Mouse (Mus musculus): ENCODE measurements around the gene Cryba4.
A peak's percentile ranks its signal among the peaks of the same experiment; 100 is the strongest.

The Cryba4 gene

DNA sequence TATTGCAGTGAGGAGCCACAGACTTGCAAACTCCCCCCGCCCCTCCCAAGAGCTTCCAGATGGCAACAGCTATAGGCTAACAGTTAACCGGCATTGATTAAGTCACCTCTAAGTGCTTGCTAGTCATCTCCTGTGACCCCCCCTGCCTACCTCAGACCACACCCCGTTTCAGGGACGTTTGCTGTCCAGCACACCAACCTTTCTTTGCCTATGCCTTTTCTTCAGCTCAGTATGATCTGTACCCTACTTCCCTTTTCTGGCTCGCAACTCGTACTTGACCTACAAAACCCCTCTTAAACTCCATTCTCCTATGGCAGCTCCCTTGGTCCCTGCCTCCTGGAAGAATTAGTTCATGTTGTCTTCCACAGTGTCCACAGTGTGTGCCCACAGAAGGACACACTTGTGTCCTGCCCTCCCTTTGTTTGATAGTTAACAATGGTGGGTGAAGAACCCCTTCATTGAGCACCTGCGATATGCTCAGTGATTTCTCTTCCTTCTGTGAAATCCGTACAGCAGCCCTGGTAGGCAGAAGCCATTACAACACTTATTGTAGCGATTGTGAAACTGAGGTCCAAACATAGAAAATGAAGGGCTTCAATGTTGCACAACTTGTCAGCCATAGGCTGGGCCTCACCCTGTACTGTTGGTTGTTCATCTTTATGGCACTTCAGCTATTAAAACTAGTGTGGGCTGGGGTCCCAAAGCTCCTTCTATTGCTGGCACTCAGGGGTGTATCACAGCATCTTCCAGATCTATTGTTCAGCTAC, 13.9 kb upstream of the Cryba4 start:
- DNase-seq (ENCODE audit: low spot score), result peak; percentile 65

DNA sequence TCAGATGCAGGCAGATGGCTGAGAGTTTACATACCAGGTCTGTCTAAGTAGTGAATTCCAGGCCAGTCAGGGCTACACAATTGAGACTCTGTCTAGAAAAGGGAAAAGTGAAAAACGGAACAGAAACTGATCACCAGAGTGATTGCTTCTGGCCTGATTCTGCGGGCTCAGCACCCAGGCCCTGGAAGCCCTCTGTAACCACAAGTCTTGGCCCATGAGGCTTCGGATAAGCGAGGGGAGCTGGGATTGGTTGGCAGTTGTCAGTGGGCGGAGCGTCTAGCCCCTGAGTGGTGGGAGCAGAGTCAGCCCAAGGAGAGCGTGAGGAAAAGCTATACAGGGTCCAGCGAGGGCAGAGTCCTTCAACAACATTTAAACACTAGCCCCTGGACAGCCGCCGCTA, 13.2 kb upstream of the Cryba4 start:
- DNase-seq (ENCODE audit: low spot score), result no peak

DNA sequence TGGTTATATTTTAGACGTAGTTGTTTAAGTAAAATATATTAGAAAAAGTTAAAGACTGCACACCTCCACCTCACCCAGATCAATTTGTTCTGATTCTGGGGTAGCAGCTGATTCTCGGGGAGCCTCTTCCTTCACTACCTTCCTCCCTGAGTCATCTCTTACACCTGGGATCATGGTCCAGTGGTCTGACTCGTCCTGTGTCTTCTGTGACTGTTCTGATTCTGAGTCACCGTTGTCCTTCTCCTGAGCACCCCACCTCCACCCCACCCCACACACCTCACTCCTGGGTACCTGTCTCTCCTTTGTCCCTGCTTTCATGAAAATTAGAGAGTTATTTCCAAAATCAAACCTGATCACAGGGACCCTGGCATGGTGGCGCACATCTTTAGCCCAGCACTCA, 12.8 kb upstream of the Cryba4 start:
- no peak for DNase-seq (ENCODE audit: low spot score)

DNA sequence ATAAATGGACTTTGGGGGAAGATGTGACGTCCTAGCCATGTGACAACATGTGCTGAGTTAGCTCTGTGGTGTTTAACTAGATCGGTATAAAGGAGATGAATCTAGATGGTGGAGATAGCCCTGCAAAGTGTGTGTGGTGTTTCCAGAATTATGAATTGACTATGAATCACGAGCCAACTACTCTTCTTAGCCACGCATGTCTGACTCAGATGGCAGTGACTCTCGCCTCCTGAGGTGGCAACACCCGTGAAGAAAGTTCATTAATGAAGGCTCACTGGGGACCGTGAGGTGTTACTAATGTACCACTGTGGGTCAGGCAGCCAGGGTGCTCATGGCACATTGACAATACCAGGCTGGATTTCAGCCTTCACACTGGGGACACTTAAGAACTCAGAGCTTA, 11.8 kb upstream of the Cryba4 start:
- DNase-seq (ENCODE audit: low spot score), result no peak

DNA sequence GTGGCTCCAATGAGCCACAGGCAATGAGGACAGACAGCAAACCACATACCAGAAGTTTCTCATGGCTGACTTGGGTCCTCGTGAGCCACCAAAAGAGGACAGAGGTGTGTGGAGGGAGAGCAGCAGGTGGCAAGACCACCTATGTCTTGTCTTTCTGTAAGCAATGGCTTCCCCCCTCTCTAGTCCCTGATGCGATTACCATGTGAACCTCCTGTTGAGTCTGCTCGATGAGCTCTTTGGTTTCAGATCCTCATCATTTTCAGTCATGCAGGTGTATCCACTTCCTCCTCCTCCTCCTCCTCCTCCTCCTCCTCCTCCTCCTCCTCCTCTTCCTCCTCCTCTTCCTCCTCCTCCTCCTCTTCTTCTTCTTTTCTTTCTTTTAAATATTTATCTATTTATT, 8.5 kb upstream of the Cryba4 start:
- no peak for DNase-seq (ENCODE audit: low spot score)

DNA sequence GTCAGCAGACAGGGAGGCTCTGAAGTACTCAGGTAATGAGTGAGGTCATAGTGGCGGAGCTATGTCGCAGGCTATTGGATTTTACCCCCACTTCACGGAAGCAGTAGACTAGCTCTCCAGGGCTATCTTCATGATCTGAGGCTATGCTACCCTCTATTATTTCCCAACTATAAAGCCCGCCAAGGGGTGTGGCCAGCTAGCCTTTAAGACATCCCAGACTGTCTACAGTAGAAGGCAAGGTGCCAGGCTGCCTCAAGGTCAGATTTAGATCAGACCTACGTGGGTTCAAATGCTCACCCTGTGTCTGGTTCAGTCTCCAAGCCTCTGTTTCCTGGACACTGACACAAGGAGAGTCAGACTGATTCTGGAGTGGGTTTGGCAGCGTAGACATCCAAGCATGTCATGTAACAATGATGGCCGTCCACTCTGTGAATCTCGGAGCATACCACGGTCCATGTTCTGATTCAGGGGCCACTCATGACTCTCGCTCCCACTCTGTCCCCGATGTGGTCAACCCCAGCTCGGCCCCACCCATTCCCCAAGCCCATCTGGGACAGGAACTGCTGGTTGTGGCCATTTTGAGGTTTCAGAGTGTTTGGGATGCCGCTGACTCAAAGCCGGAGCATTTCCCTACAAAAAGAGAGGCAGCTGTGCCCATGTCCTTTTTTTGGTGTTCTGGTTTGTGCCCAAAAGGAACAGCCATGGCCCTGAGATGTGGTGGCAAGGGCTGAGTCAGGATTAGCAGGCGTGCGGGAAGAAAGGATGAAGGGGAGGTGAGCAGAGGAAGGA, 7.7 kb upstream of the Cryba4 start:
- DNase-seq (ENCODE audit: low spot score), result no peak

DNA sequence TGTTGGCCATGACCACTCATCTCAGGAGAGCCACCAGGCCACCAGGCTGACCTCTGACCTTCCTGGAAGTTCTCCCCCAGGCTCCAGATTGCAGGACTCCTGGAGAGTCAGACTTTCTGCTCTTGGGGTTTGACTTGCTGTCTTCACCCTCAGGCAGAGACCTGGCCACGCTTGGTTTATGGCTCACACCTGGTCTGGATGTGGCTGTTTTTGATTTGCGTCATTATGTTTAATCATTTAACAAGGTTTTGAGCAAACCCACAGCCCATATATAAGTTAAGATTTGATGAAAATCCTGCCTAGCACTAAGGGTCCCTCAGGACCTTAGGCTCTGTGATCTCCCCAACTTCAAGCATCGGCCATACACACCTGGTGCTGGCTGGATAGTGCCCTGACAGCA, 5.6 kb upstream of the Cryba4 start:
- DNase-seq (ENCODE audit: low spot score), result no peak

DNA sequence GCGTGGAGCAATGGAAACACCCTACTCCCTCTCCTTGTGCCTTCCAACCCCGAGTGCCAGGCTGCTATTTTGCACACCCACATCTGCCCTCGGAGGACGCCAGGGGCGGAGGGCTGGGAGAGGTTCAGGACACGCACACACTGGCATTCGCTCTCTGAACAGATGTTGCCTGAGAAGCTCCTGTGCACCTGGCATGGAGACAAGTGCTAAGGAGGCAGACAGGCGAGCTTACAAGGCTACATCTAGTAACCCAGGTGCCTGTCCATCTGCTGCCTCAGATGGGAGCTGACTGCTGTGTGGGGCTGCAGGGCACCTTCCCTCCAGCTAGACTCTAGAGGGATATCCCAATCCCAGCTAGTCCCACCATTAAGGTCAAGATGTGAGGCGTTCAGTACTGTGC, 4.1 kb upstream of the Cryba4 start:
- no peak for DNase-seq (ENCODE audit: low spot score)

DNA sequence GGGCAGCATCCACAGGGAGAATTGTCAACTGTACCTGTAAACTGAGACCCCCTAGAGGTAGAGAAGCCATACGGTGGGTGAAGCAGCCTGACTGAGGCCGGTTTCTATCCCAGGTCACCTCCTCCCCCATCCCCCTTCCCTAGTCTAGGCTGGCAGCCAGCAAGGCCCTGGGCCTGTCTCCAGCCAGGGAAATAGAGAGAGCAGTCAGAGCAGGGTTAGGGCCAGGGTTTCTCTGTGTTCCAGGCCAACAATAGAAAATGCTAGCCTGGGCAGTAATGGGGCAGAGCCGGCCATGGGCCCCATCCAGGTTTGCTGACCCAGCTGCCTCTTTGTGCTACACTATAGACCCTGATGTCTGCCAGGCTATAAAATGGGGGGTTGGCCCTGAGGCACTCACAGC, 3.1 kb upstream of the Cryba4 start, which contains the start of gene Crybb1:
TSS of gene Crybb1 (plus strand) at position 390 of the 400 bp plus-strand sequence.
- no peak for DNase-seq (ENCODE audit: low spot score)

DNA sequence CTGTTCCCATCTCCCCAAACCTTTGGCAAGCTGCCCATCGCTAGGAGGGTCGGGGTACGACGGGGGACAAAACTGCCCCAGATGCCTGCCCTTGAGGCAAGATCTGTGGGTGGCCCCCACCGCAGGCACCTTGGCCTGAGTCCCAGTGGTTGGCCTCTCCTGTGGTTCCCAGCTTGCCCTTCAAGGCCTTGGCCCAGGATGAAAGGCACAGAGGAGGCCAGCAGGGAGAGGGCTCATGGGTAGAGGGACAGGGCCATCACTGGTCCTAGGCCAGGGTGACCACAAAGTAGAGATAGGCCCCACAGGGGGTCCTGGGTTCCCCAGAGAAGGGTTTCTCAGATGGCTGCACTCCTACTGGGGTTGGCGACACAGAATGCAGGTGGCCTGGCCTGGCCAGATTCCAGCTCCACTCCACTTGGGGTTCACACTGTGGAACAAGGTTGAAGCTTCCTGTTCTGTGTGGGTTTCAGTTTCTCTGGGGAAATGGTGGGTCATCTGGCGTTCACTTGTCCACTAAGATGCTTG, 2.0 kb upstream of the Cryba4 start:
- no peak for DNase-seq (ENCODE audit: low spot score)

DNA sequence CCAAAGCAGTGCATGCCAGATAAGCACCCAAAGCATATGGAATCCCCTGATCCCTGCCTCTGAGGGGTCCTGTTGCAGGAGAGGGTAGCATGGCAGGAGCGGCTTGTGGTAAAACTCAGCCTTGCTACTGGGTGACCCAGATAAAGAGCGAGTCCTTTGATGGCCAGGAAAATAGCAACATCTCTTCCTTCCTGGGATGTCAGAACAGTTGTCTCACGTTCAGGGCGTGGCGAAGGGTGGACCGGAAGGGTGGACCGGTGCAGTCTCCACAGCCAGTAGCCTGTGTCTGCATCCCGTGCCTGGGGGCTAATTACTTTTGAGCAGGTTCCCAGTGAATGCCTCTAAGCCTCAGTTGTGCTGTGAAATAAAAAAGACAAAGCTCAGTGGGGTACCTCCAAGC, 851 bp upstream of the Cryba4 start:
- DNase-seq (ENCODE audit: low spot score), result peak; percentile 51

DNA sequence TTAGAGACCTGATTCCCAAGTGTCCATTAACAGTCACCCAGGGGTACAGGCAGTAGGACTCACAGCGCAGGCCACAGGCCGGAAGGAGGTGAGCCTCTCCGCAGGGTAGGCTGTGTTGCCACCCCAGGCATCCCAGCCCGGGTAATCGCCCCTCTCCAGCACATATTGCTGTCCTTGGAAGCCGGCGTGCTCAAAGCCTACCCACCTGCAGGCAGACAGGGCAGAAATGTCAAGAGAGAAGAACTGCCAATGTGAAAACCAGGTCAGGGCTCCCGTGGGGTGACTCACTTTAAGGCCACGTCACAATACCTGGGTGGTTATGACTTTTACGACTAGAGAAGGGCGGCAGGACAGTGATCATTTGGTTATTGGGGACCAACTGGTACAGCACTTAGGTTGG, 3.2 kb downstream of the Cryba4 start:
- no peak for DNase-seq (ENCODE audit: low spot score)

DNA sequence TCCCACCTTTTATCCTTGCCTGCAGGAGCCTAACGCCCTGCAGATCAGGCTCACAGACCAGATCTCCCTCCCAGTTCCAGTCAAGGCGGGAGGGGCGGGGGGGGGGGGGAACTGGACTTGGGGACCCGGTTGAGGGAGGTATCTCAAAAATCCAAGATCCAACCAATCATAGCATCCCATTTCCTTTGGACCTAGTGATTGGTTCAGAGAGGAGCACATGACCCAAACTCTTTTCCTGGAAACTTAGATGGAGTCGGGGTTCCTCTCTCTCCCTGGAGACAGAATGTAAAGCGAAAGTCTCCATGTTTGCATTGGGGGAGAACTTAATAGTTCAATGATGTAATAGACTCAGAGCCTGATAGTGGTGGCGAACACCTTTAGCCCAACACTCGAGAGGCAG, 4.9 kb downstream of the Cryba4 start:
- DNase-seq (ENCODE audit: low spot score), result no peak

DNA sequence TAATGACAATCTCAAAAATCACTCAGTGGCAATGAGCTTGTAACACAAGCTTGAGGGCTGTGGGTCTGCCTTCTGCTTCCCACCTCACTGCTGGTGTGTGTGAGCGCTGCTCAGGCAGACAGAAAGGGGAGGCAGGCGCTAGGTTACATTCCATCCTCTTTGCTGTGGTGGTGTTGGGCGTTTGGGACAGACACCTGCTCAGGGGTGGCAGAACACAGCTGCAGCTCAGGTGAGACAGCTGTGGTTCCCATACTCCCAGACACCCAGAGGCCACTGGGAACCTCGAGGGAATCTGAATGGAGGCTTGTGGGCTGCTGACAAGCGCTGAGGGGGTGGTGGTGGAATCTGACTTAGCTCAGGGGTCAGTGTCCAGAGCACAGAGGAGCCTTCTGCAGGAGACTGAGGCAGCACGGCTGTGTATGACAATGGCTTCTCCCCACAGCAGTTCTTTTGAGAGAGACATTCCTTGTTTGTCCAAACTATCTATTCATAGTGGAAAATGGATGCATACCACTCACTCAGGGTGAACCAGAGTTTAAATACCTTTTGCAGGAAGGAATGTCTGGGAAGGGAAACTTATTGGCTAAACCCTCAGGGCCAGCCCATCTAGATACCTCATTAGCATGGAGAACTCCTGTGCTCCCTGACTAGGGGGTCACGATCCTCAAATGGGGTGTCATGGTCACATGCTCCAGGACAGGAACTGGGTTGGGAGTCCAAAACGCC, 7.3 kb downstream of the Cryba4 start:
- DNase-seq (ENCODE audit: low spot score), result no peak

DNA sequence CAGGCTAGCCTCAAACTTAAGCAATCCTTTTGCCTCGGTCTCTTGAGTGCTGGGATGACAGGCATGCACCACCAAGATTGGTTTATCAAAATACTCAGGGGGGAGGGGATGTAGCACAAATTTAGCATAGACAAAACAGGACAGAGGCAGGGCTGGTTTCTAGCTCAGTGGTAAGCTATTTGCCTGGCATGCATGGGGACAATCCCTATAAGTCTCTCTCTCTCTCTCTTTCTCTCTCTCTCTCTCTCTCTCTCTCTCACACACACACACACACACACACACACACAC, 8.1 kb downstream of the Cryba4 start:
- DNase-seq (ENCODE audit: low spot score), result no peak

DNA sequence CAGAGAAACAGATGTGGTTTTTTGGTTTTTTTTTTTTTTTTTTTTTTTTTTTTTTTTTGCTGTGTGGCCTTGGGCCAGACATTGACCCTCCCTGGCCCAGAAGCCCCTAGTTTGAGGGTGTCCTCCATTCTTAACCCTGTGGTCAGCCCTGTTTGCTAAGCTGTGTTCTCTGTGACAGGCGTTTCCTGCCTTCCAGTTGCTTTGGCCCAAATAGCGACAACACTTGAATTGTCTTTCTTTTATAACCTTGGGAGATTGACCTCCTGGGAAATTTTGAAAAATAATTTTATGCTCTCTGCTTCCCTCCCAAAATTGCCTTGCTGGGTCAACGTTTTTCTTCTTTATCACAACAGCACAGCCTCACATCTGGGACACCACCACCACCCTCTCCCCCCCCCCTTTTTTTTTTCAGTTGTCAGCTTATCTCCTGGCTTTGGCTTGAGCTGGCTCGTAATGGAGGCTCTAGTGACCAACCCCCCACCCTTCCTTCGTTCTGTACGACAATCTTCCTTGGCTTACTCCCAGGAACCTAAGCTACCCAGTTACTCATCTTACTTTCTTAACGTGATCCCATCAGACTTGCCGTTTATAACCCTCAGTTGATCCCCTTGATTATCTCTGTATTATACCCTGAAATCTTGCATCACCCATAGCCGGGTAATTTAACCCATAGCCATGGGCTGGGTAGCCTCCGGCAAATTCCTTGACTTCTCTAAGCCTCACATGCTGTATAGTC, 8.6 kb downstream of the Cryba4 start:
- DNase-seq (ENCODE audit: low spot score), result no peak

DNA sequence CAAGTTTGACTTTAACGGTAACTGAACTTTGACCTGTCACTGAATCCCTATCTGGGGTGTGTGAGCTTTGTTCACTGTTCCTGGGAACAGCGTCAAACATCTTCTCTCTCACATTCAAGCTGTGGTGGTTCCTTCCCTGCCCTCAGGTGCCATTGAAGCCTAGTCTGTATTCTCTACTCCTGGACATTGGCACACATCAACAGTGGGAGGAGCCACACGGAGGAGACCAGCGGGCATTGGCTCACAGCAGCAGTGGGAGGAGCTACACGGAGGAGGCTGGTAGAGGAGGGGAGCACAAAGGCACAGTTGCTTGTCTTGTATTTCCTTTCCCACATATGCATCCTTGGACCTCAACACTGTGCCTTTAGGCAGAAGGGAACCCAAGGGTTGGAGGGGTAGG, 9.3 kb downstream of the Cryba4 start:
- DNase-seq (ENCODE audit: low spot score), result no peak

DNA sequence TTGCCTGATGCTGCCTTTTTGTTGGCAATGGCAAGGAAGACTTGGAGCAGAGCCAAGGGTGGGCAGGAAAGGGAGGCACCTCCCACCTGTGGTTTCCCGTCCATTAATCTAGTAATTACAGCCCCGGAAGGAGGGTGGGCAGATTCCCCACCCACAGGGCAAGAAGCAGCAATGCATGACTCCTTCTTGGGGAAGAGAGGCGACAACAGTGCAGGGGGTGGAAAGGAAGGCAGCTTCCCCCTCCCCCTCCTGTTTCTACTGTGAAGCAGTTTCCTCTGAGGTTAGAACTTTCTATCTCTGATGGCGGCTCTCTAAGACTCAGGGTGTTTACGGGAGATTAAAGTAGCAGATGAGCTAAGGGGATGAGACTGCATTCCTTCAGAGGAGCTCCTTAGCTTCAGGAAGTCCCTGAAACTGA, 9.9 kb downstream of the Cryba4 start:
- DNase-seq (ENCODE audit: low spot score), result peak; percentile 70

DNA sequence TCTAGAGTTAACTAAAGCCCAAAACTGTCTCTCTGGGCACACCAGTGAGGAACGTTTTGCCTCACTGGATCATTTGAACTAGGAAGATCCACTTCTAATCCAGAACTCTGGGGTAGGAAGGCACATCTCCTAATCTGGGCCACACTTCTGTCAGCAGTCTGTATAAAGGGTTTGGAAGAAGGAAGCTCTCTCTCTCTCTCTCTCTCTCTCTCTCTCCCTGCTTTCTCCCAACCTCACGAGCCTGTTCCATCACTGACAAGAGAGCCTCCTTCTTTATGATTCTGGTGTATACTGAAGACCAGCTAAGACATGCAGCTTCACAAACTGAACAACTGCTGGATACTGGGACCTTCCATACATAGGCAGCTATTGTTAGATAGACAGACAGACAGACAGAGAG, 10.5 kb downstream of the Cryba4 start:
- DNase-seq (ENCODE audit: low spot score), result no peak

DNA sequence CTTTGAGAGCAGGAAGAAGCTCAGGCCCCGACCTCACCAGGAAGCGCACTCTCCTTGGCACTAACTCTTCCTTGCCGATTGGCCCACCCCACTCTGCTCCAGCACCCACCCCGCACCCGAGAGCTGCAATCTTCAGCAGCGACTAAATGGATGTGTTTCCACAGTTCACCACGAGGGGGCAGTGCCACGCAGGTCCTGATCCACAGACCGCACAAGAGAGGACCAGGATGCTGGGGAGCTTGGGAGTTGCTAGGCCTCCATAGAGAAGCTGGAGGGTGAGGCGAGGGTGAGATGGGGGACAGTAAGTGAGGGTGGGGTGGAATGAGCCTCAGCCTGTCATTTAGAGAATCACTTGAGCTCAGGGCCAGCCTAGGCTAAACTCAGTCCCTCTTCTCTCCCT, 11.6 kb downstream of the Cryba4 start:
- peak; percentile 83 for DNase-seq (ENCODE audit: low spot score)

DNA sequence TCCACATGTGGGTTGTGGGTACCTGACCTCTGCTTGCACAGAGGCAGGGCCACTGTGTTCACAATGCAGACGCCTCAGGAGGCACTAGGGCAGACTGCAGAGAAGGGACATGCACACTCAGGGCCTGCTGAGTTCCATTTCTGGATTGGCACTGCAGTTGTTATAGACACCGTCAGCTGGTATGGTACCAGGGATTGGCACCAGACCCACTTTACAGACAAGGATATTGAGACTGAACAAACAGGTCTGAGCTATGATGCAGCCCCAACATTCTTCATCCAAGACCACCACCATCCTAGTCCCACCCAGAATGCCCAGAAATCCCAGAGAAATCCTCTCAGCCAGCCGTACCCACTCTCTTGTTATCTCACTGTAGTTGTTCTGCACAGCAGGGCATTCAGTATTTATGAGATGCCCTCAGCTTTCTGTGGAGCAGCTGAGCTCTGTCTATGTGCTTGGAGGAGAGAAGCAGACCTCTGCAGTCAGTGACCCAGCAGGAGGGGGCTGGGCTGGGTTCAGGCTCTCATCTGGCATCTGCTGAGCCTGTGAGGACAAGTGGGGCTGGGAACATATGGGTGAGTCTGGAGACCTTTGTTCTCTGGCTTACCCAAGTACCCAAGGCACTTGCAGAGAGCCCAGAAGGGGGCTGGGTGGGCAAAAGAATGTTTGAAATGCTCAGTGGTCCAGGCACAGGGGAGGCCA, 13.4 kb downstream of the Cryba4 start:
- no peak for DNase-seq (ENCODE audit: low spot score)
